Mouse (Mus musculus) olfactory bulb, adult 2 months (tissue): ENCODE measurements at regions not wholly inside any gene's neighbourhood (a gene's known extent, or its start where the extent isn't known, plus 50 kb on each side); places are given as distances from the start of the nearest gene placed in this dataset.

ENCODE experiments used
- CTCF ChIP-seq: fragments of 200-500 bp; IDR thresholded peaks from 2 replicates; pipeline ENCODE4 v1.5.1; 2012; ENCODE audit warnings: low read depth, mild to moderate bottlenecking, low read length, moderate library complexity; ENCODE audit not compliant: insufficient read depth
- POLR2A ChIP-seq: fragments of 200-500 bp; IDR thresholded peaks from 2 replicates; pipeline ENCODE4 v1.6.1; 2012; ENCODE audit warnings: mild to moderate bottlenecking, low read depth, low read length, moderate library complexity; ENCODE audit not compliant: insufficient read depth

- no peak for TF ChIP-seq CTCF
- no peak for TF ChIP-seq POLR2A
Measured at GRCm38 (mm10) chr2:78753918-78754317, 114.0 kb upstream of the Ube2e3 start.
